Mouse (Mus musculus): ENCODE measurements around the gene Gm8267.
"Not testable (repeated sequence)": the region's sequence is repeated elsewhere in the genome, so short reads cannot be mapped to it uniquely, and the experiment has no call there.

The Gm8267 gene

DNA sequence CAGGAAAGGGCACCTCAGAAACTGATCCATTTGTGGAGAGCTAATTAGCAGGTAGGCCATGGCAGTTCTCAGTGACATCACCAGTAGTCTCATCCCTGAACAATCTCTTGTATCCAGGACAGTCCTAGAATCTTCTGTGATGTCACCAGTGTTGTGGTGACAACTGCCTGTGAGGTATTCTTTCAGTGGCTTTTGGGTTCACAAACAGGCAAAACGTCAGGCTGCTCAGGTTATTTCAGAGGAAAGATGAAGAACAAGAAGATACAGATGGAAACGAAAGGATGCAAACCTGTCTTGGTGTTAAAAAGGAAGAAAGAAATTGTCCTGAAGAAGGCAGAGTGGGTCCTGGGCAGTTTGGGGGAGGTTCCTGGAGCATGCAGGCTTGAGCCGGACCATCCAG is at the start of gene Gm8267:
Gm8267 (minus strand) TSS at position 101 of the 400 bp plus-strand sequence.
- DNase-seq (ENCODE audit: low read depth, low spot score) = no peak

- DNase-seq (ENCODE audit: low read depth, low spot score) = not testable (repeated sequence)
These were observed 39.6 kb upstream of the Gm8267 start for GRCm38 (mm10) chr14:44789537-44790382.

- not testable (repeated sequence) for DNase-seq (ENCODE audit: low read depth, low spot score)
These were observed 7.4 kb downstream of the Gm8267 start for GRCm38 (mm10) chr14:44742789-44743188.

- DNase-seq (ENCODE audit: low read depth, low spot score) = not testable (repeated sequence)
These were observed 19.4 kb downstream of the Gm8267 start for GRCm38 (mm10) chr14:44730711-44731110.

GRCm38 (mm10) chr14:44706356-44706755 is 43.8 kb downstream of the Gm8267 start, which contains the start of gene Gm8257:
Gm8257 (minus strand) TSS chr14:44706456.
- DNase-seq (ENCODE audit: low read depth, low spot score) = not testable (repeated sequence)
